Comparison of ENCODE assay signal across 8 mouse cellular contexts in genomic region chr11:23047663-23048582, GRCm38 (mm10). TPM values are rescaled to one million over a fixed set of nuclear protein-coding genes. Genes with fewer than 3 reads are reported as not detected.
DNase-seq lines count a peak whose midpoint lies in the region; ATAC-seq and TF ChIP-seq lines count a peak whose summit lies in the region.

No protein-coding gene starts in this region.

- H3K4me1 ChIP-seq in cerebellum, adult 2 months (ENCODE audit: control insufficient read depth, insufficient read depth, low read length): no peaks in the 10 kb centered on the region
- no peaks in the 10 kb centered on the region for H3K4me1 ChIP-seq in MEL (ENCODE audit: control insufficient read depth in 1 of 2, insufficient read depth in 2 of 2, low read length in 2 of 2)
- peaks cover 0 to 3% of the 10 kb centered on the region in 2 experiments; a peak in 1 of 4 replicates for H3K4me1 ChIP-seq in liver, embryonic 14.5 days (replicated peaks; ENCODE audit: control insufficient read depth in 2 of 2, insufficient read depth in 2 of 2, low read length in 1 of 2)

- no peaks in the 10 kb centered on the region for H3K36me3 ChIP-seq in MEL (ENCODE audit: control insufficient read depth in 1 of 2, insufficient read depth in 2 of 2, low read length in 2 of 2)
- H3K36me3 ChIP-seq in liver, embryonic 14.5 days (replicated peaks; ENCODE audit: control insufficient read depth, insufficient read depth, low read depth): no peaks in the 10 kb centered on the region

- TF ChIP-seq EP300 in MEL (IDR thresholded peaks at IDR 0.05; ENCODE audit: low read depth in 1 of 2, low read length in 2 of 2): no peak
- no peak for TF ChIP-seq EP300 in liver, embryonic 14.5 days (IDR thresholded peaks at IDR 0.05; ENCODE audit: low read depth)

- H3K4me2 ChIP-seq in liver, embryonic 14.5 days (ENCODE audit: low read depth): peak overlapping the region; percentile 13; the same call in 1 of the 2 replicates

- H3K27ac ChIP-seq in cerebellum, adult 2 months (ENCODE audit: insufficient read depth, low read length): no peak overlapping the region
- no peak overlapping the region for H3K27ac ChIP-seq in MEL (ENCODE audit: control insufficient read depth, low read depth, low read length)
- no peak overlapping the region for H3K27ac ChIP-seq in liver, embryonic 14.5 days

- no peak for TF ChIP-seq CTCF in cerebellum, adult 2 months (IDR thresholded peaks at IDR 0.05; ENCODE audit: borderline replicate concordance, insufficient read depth, low read depth, low read length)
- TF ChIP-seq CTCF in MEL (IDR thresholded peaks at IDR 0.05 in 2 of 3, conservative IDR thresholded peaks at IDR 0.05 in 1 of 3; ENCODE audit: control insufficient read depth in 1 of 3, insufficient read depth in 1 of 3, low read depth in 2 of 3, low read length in 3 of 3, poor library complexity in 1 of 3, severe bottlenecking in 1 of 3): no peak
- no peak for TF ChIP-seq CTCF in liver, embryonic 14.5 days (IDR thresholded peaks at IDR 0.05; ENCODE audit: low read depth)

- 58% methylated on average over 20 of the region's 20 CpGs for WGBS in cerebellum, adult 2 months
- WGBS in liver, embryonic 14.5 days (ENCODE audit: insufficient replicate concordance): 22% methylated on average over 20 of the region's 20 CpGs

- no peaks in the 10 kb centered on the region for H3K79me2 ChIP-seq in MEL (ENCODE audit: control insufficient read depth, insufficient read depth, low read length, poor library complexity)

- no peak overlapping the region for H3K9ac ChIP-seq in MEL (ENCODE audit: control insufficient read depth, low read depth, low read length, poor library complexity, severe bottlenecking)
- H3K9ac ChIP-seq in liver, embryonic 14.5 days (replicated peaks): no peak overlapping the region

- TF ChIP-seq POLR2A in cerebellum, adult 2 months (IDR thresholded peaks at IDR 0.05; ENCODE audit: borderline replicate concordance, insufficient read depth, low read length): no peak
- TF ChIP-seq POLR2A in MEL (IDR thresholded peaks at IDR 0.05; ENCODE audit: control insufficient read depth in 1 of 2, insufficient read depth in 1 of 2, low read depth in 1 of 2, low read length in 2 of 2, poor library complexity in 1 of 2): no peak

- H3K4me3 ChIP-seq in cerebellum, adult 2 months (replicated peaks; ENCODE audit: insufficient read depth, low read depth, low read length): peak overlapping the region; percentile 17
- no peak overlapping the region for H3K4me3 ChIP-seq in MEL (ENCODE audit: control insufficient read depth in 1 of 2, insufficient read depth in 1 of 2, low read depth in 2 of 2, low read length in 2 of 2)
- peak overlapping the region in 1 of 2 experiments; percentile 14; a peak in 1 of 4 replicates for H3K4me3 ChIP-seq in liver, embryonic 14.5 days (ENCODE audit: insufficient read depth in 1 of 2, low read depth in 2 of 2, low read length in 2 of 2)

- peak; percentile 37 for ATAC-seq in granulocyte monocyte progenitor cell, adult 5-6 weeks (replicated peaks; ENCODE audit: poor library complexity, severe bottlenecking)
- ATAC-seq in liver, embryonic 14.5 days (ENCODE audit: insufficient read depth): no peak
- ATAC-seq in activated CD4-positive, CD25-positive, alpha-beta regulatory T cell, adult 4 months: no peak

- TF ChIP-seq RAD21 in MEL (IDR thresholded peaks at IDR 0.05; ENCODE audit: low read depth, low read length): no peak

- no peaks in the 10 kb centered on the region for H3K27me3 ChIP-seq in cerebellum, adult 2 months (ENCODE audit: control insufficient read depth, insufficient read depth, low read length)
- no peaks in the 10 kb centered on the region; a peak in 1 of 4 replicates for H3K27me3 ChIP-seq in MEL (ENCODE audit: control insufficient read depth in 1 of 2, insufficient read depth in 2 of 2, low read length in 2 of 2)
- peaks cover 9% of the 10 kb centered on the region for H3K27me3 ChIP-seq in liver, embryonic 14.5 days (ENCODE audit: control insufficient read depth, insufficient read depth, low read length)

- no peak for DNase-seq in cerebellum, adult 2 months
- no peak for DNase-seq in cerebellum, postnatal 25 days
- DNase-seq in MEL (ENCODE audit: low read depth, low spot score): peak; percentile 30
- no peak for DNase-seq in liver, embryonic 14.5 days (ENCODE audit: low read depth in 3 of 3, low spot score in 3 of 3)
- DNase-seq in left cerebral cortex, adult 8-10 months (ENCODE audit: low spot score in 2 of 2): no peak
- DNase-seq in spleen, postnatal 14 days (ENCODE audit: low spot score in 2 of 2): no peak

- no peaks in the 10 kb centered on the region for H3K9me3 ChIP-seq in MEL (replicated peaks; ENCODE audit: insufficient read depth, low read length)
- no peaks in the 10 kb centered on the region for H3K9me3 ChIP-seq in liver, embryonic 14.5 days (ENCODE audit: control insufficient read depth, low read length)

TF ChIP-seq in MEL, 35 proteins besides CTCF, POLR2A, EP300 and RAD21:
- TF ChIP-seq SMC3 (IDR thresholded peaks at IDR 0.05; ENCODE audit: low read depth, low read length) (no peak), RCOR1 (IDR thresholded peaks at IDR 0.05; ENCODE audit: low read depth, low read length) (no peak), GABPA (IDR thresholded peaks at IDR 0.05; ENCODE audit: low read depth, low read length) (no peak), MEF2A (IDR thresholded peaks at IDR 0.05; ENCODE audit: extremely low read depth, insufficient replicate concordance, low read depth, low read length, poor library complexity, severe bottlenecking) (no peak), POLR2AphosphoS5 (IDR thresholded peaks at IDR 0.05; ENCODE audit: borderline replicate concordance, low read depth, low read length) (no peak), MYC (IDR thresholded peaks at IDR 0.05; ENCODE audit: low read depth, low read length) (no peak), USF2 (IDR thresholded peaks at IDR 0.05; ENCODE audit: borderline replicate concordance in 1 of 2, insufficient read depth in 1 of 2, low read depth in 1 of 2, low read length in 2 of 2) (no peak), TCF12 (IDR thresholded peaks at IDR 0.05; ENCODE audit: low read depth, low read length) (no peak), ZMIZ1 (IDR thresholded peaks at IDR 0.05; ENCODE audit: low read depth, low read length) (no peak), NELFE (IDR thresholded peaks at IDR 0.05; ENCODE audit: low read depth, low read length) (no peak), CHD2 (IDR thresholded peaks at IDR 0.05; ENCODE audit: low read length) (no peak), BHLHE40 (IDR thresholded peaks at IDR 0.05; ENCODE audit: borderline replicate concordance, low read depth, low read length) (no peak), NRF1 (IDR thresholded peaks at IDR 0.05; ENCODE audit: insufficient read depth, low read depth, low read length, poor library complexity, severe bottlenecking) (no peak), MAZ (IDR thresholded peaks at IDR 0.05; ENCODE audit: low read depth, low read length) (no peak), SIN3A (IDR thresholded peaks at IDR 0.05; ENCODE audit: low read length) (no peak), POLR2AphosphoS2 (IDR thresholded peaks at IDR 0.05; ENCODE audit: low read length) (no peak)

RNA-seq across cellular contexts. Expression of gene Fam161a, which starts 40.6 kb away (rescaled TPM):
- 4.6 and 5.1 TPM in 2 replicates for polyA plus RNA-seq in cerebellum, adult 2 months (2012; rRNA removed)
- 0.27 and 0.65 TPM in 2 replicates for total RNA-seq in MEL (2012; rRNA removed)
- 1 to 10 TPM in 1 of 2 experiments, not detected in 1; 1.0 TPM for polyA plus RNA-seq in MEL (2012; ENCODE audit: insufficient read depth in 1 of 2, insufficient read length in 2 of 2, low read depth in 1 of 2, low replicate concordance in 2 of 2, missing spikeins in 1 of 2)
- total RNA-seq in granulocyte monocyte progenitor cell, adult 5-6 weeks (2014; fragmentation: Nextera tagmentation): 2.4 and 3.6 TPM in 2 replicates
- 1.3 and 1.7 TPM in 2 replicates for total RNA-seq in granulocyte monocyte progenitor cell, adult 5-6 weeks (2017)
- 0.61 and 0.93 TPM in 2 replicates for polyA plus RNA-seq in liver, embryonic 14.5 days (2012; rRNA removed)
- polyA plus RNA-seq in liver, embryonic 14.5 days (2014; fragmentation: Nextera tagmentation; extraction: Ambion mirVana): 1.4 and 1.9 TPM in 2 replicates
- total RNA-seq in left cerebral cortex, adult 8-10 months (2022): 1 to 10 TPM; 3.9 to 6.6 (median 5.2) TPM
- 1 to 10 TPM; 2.0 to 2.7 TPM for polyA plus RNA-seq in activated CD4-positive, CD25-positive, alpha-beta regulatory T cell, adult 4 months (2017; shearing (Covaris generic))

RNA-seq across cellular contexts. Expression of gene Cct4, which starts 57.6 kb away (rescaled TPM):
- 84.0 and 88.5 TPM in 2 replicates for polyA plus RNA-seq in cerebellum, adult 2 months (2012; rRNA removed)
- total RNA-seq in MEL (2012; rRNA removed): 552 and 588 TPM in 2 replicates
- polyA plus RNA-seq in MEL (2012; ENCODE audit: insufficient read depth in 1 of 2, insufficient read length in 2 of 2, low read depth in 1 of 2, low replicate concordance in 2 of 2, missing spikeins in 1 of 2): 100 to 1,000 TPM; 387 to 567 TPM
- 190 and 205 TPM in 2 replicates for total RNA-seq in granulocyte monocyte progenitor cell, adult 5-6 weeks (2014; fragmentation: Nextera tagmentation)
- total RNA-seq in granulocyte monocyte progenitor cell, adult 5-6 weeks (2017): 260 and 305 TPM in 2 replicates
- 41.0 and 65.4 TPM in 2 replicates for polyA plus RNA-seq in liver, embryonic 14.5 days (2012; rRNA removed)
- 142 and 158 TPM in 2 replicates for polyA plus RNA-seq in liver, embryonic 14.5 days (2014; fragmentation: Nextera tagmentation; extraction: Ambion mirVana)
- 100 to 1,000 TPM in 1 of 4 experiments, 10 to 100 TPM in 3; 89.2 to 103 (median 95.6) TPM for total RNA-seq in left cerebral cortex, adult 8-10 months (2022)
- 100 to 1,000 TPM; 227 to 238 TPM for polyA plus RNA-seq in activated CD4-positive, CD25-positive, alpha-beta regulatory T cell, adult 4 months (2017; shearing (Covaris generic))
